Mouse (Mus musculus) stomach, embryonic 14.5 days (tissue): ENCODE data around the gene Hist1h2ab. TPM values are rescaled to one million over a fixed set of nuclear protein-coding genes. Genes with fewer than 3 reads are reported as not detected.
A peak's percentile ranks its signal among the peaks of the same experiment; 100 is the strongest.

Experiments
- ATAC-seq: fragments of 200-750 bp; cut with Nextera tagmentation; 2 replicates; pipeline ENCODE4 v1.8.0; 2017; ENCODE audit warnings: low read depth, moderate TSS enrichment; ENCODE audit not compliant: insufficient number of reproducible peaks, insufficient read depth, low FRiP score
- H3K27ac ChIP-seq: fragments of 300-500 bp; sonication (generic); 2 replicates; pipeline ENCODE4 v1.5.1; 2014; ENCODE audit warnings: mild to moderate bottlenecking, low read length, moderate library complexity, mixed read lengths
- H3K27me3 ChIP-seq: fragments of 300-500 bp; sonication (generic); 2 replicates; pipeline ENCODE4 v1.6.1; 2014; ENCODE audit warnings: low read length, control low read depth, mixed read lengths; ENCODE audit not compliant: control insufficient read depth, insufficient read depth
- H3K36me3 ChIP-seq: fragments of 300-500 bp; sonication (generic); 2 replicates; pipeline ENCODE4 v1.6.1; 2014; ENCODE audit warnings: mild to moderate bottlenecking, control low read depth, low read length, moderate library complexity, mixed read lengths; ENCODE audit not compliant: control insufficient read depth, insufficient read depth
- H3K4me1 ChIP-seq: fragments of 300-500 bp; sonication (generic); 2 replicates; pipeline ENCODE4 v1.6.1; 2014; ENCODE audit warnings: low read length, control low read depth, mixed read lengths; ENCODE audit not compliant: control insufficient read depth, insufficient read depth
- H3K4me2 ChIP-seq: fragments of 300-500 bp; sonication (generic); replicated peaks from 2 replicates; pipeline ENCODE4 v1.6.1; 2014; ENCODE audit warnings: low read depth, low read length, control low read depth
- H3K4me3 ChIP-seq: fragments of 300-500 bp; sonication (generic); 2 replicates; pipeline ENCODE4 v1.5.1; 2014; ENCODE audit warnings: low read depth, low read length, control low read depth
- H3K9ac ChIP-seq: fragments of 300-500 bp; sonication (generic); replicated peaks from 2 replicates; pipeline ENCODE4 v1.6.1; 2014; ENCODE audit warnings: low read depth, mild to moderate bottlenecking, control low read depth, low read length, moderate library complexity, mixed read lengths
- H3K9me3 ChIP-seq: fragments of 300-500 bp; sonication (generic); 2 replicates; pipeline ENCODE4 v1.6.1; 2016; ENCODE audit warnings: low read depth, low read length, control low read depth; ENCODE audit not compliant: control insufficient read depth
- WGBS: fragments of 180-500 bp; shearing (Covaris S2); extraction: QIAGEN DNeasy Blood & Tissue Kit; methylation state at CpG from one replicate; pipeline ENCODE4 v1.1.7; 2014; 5-methylcytosine and 5-hydroxymethylcytosine counted together
- polyA plus RNA-seq: library from polyadenylated mRNA; unstranded; fragments of >200 nt; fragmentation: Nextera tagmentation; extraction: Ambion mirVana; gene quantifications from 2 replicates; pipeline ENCODE4 v1.2.1, GENCODE M21; 2014

Hist1h2ab gene
- polyA plus RNA-seq, 1 experiment from 2014 or later = 50.2 TPM

DNA sequence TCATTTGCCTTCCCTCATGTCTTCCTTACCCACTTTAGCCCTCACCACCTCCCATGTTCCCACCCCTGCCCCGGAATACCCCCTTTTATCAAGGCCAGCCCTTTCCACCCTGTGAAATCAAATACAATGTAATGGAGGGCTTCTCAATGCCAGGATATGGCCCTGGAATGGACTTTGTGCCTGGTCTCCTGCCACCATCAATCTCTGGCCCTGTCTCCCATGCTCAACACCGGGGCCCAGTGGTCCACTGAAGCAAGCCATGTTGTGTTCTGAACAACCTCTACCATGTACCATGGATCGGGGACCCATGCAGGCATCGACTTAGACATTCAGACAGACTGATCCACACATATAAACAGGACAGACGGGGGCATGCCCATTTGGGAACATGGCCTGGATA is 21.2 kb upstream of the Hist1h2ab start:
- 91% methylated on average over 5 of the region's 5 CpGs for WGBS
- Histone ChIP-seq H3K9me3 (no peaks in the 10 kb centered on the region), H3K4me1 (no peaks in the 10 kb centered on the region)

DNA sequence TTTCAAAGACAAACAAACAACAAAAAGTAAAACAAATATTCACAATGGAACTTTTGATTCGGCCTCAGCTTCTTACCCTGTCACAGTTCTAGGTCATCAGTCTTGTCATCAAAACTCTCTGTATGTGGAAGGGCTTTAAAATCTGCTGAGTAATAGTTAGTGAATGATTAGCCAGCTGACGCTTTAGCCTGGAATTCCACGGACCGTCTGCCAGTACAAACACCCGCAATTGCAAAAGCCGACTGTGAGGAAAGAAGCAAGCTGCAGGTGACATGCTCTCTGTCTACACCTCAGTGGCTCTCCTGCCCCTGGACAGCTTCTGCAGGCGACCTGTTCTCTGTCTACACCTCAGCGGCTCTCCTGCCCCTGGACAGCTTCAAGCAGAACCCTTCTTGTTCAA is 20.4 kb upstream of the Hist1h2ab start:
- Histone ChIP-seq H3K9ac (no peak overlapping the region), H3K27me3 (no peaks in the 10 kb centered on the region), H3K4me3 (no peak overlapping the region), H3K27ac (no peak overlapping the region), H3K4me2 (no peak overlapping the region), H3K4me1 (no peaks in the 10 kb centered on the region), H3K9me3 (no peaks in the 10 kb centered on the region), H3K36me3 (no peaks in the 10 kb centered on the region)
- 20% methylated on average over 8 of the region's 8 CpGs for WGBS
- peak; percentile 83 for ATAC-seq

More for the DNA sequence above, 21.2 kb upstream of the Hist1h2ab start:
- H3K4me2 ChIP-seq = no peak overlapping the region
- no peak overlapping the region for H3K9ac ChIP-seq
- H3K27me3 ChIP-seq = no peaks in the 10 kb centered on the region
- H3K36me3 ChIP-seq = no peaks in the 10 kb centered on the region
- no peak for ATAC-seq
- H3K27ac ChIP-seq = no peak overlapping the region
- no peak overlapping the region for H3K4me3 ChIP-seq

DNA sequence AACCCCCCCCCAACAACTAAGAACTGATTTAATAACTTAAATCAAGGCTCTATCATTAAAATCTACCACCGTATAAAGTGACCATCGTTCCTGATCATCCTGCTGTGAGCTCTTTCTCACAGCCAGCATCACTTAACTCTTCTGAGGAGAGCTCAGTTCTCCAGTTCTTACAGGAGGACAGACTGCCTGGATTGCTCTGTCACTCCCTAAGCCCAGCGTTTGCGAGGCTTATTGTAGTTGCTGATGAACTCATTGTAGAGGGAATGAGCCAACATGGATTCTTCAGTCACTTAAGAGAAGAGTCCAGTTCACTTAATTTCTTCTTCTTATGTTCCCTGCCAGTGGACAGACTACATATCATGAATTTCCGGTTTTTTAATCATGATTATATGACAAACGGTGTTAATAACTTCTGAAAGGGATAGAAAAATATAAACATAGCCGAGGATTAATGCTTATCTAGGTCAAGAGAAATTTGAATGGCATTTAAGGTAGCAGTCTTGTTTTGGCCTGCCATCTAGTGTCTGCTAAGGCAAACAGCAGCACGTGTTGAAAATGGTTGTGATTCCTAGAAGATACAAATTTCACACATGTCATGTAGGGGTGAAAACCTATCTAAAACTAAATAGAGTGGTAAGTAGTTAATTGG is 18.6 kb upstream of the Hist1h2ab start:
- H3K4me3 ChIP-seq = no peak overlapping the region
- no peak overlapping the region for H3K4me2 ChIP-seq
- H3K27ac ChIP-seq = no peak overlapping the region
- no peaks in the 10 kb centered on the region for H3K36me3 ChIP-seq
- no peaks in the 10 kb centered on the region for H3K4me1 ChIP-seq
- H3K9ac ChIP-seq = no peak overlapping the region
- no peaks in the 10 kb centered on the region for H3K9me3 ChIP-seq
- 23% methylated on average over 8 of the region's 8 CpGs for WGBS
- H3K27me3 ChIP-seq = no peaks in the 10 kb centered on the region
- no peak for ATAC-seq

DNA sequence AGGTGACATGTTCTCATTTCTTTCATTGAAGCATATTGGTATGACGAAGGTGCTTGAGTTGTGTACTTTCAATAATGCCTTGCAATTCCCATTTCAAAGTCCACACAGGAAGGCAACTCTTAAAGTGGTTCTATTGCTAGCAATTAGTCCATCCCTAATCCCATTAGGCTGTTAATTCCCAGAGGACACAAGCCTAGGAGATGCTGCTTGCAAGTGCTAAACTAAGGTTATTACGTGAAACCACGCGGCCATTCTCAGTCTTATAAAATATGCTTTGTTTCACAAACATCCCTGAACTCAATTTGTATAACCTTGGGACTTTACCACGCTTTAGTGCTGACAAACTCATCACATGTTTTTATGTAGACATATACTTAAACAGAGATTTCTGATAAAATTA is 13.8 kb upstream of the Hist1h2ab start:
- Histone ChIP-seq H3K36me3 (no peaks in the 10 kb centered on the region), H3K4me1 (peaks cover 17% of the 10 kb centered on the region; the same call in 1 of the 2 replicates), H3K4me2 (no peak overlapping the region), H3K27ac (no peak overlapping the region; the same call in 1 of the 2 replicates), H3K27me3 (no peaks in the 10 kb centered on the region), H3K9me3 (no peaks in the 10 kb centered on the region), H3K9ac (no peak overlapping the region), H3K4me3 (no peak overlapping the region)
- no peak for ATAC-seq
- WGBS = 89% methylated on average over 5 of the region's 5 CpGs

DNA sequence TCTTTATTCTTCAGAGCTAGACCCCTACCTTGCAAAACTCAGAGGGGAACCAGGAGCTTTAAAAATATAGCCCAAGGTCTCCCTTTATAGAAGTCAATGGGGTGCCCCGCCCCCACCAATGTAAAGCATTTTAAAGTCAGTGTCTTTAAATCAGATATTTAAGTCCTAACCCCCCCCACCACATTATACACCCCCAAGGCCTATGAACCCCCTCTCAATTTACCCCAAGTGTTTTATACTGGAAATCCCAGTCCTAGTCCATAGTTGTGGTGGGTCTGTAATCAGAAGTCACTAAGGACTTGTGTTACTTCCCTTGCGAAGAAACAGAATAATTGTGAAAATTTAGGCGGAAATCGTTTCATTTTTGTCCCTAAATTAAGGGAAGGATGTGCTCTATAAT is 12.9 kb upstream of the Hist1h2ab start:
- Histone ChIP-seq H3K9ac (peak overlapping the region; percentile 92; the same call in 1 of the 2 replicates), H3K4me3 (peak overlapping the region; percentile 63)
- no peak for ATAC-seq

DNA sequence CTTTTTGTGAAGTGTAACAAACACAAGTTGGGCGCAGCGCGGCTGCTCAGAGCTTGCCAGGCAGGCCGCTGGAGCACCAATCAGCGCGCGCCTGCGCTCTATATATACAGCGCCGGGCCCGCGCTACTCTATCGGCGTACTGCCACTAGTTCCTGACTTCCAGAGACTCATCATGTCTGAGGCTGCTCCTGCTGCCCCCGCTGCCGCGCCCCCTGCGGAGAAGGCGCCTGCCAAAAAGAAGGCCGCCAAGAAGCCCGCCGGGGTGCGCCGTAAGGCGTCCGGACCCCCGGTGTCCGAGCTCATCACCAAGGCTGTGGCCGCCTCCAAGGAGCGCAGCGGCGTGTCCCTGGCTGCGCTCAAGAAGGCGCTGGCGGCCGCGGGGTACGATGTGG is 12.3 kb upstream of the Hist1h2ab start, which contains the start of gene Hist1h1c:
Hist1h1c (plus strand) TSS at position 132 of the 392 bp plus-strand sequence.
- WGBS = under 1% methylated on average over 35 of the region's 38 CpGs
- ATAC-seq = peak; percentile 93
- H3K36me3 ChIP-seq = no peaks in the 10 kb centered on the region
- no peaks in the 10 kb centered on the region for H3K9me3 ChIP-seq
- H3K4me2 ChIP-seq = peak within 1 kb of the TSS; percentile 91
- H3K9ac ChIP-seq = peak within 1 kb of the TSS; percentile 92
- H3K27ac ChIP-seq = peak within 1 kb of the TSS; percentile 99
- peaks cover 17% of the 10 kb centered on the region; the same call in 1 of the 2 replicates for H3K4me1 ChIP-seq
- H3K4me3 ChIP-seq = peak within 1 kb of the TSS; percentile 63
- no peaks in the 10 kb centered on the region for H3K27me3 ChIP-seq

More for the DNA sequence above, 12.9 kb upstream of the Hist1h2ab start:
- Histone ChIP-seq H3K27me3 (no peaks in the 10 kb centered on the region), H3K9me3 (no peaks in the 10 kb centered on the region), H3K36me3 (no peaks in the 10 kb centered on the region), H3K4me1 (peaks cover 17% of the 10 kb centered on the region; the same call in 1 of the 2 replicates), H3K4me2 (peak overlapping the region; percentile 91), H3K27ac (peak overlapping the region; percentile 99)
- 24% methylated on average over 4 of the region's 4 CpGs for WGBS

DNA sequence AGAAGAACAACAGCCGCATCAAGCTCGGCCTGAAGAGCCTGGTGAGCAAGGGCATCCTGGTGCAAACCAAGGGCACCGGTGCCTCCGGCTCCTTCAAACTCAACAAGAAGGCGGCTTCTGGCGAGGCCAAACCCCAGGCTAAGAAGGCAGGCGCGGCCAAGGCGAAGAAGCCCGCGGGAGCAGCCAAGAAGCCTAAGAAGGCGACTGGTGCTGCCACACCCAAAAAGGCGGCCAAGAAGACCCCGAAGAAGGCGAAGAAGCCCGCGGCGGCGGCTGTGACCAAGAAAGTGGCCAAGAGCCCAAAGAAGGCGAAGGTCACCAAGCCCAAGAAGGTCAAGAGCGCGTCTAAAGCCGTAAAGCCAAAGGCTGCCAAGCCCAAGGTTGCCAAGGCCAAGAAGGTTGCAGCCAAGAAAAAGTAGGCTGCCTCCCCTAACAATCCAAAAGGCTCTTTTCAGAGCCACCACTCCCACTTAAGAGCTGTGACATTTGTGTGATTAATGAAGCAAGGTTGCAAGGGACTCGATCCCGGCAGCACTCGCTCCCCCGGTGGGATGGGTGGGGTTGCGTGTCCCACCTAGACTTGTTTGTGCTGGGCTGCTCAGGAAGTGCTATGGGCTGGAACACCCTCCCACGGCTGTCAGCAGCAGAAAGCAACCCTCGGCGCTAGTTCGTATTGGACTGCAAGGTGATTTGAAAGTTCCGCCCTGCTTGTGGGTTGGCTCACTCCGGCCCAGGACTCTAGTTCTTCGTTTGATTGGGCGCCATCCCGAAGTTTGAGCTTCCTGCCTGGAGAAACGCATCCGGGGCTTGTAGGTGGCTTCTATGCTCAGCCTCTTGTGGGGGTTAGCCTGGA is 11.6 kb upstream of the Hist1h2ab start:
- peak; percentile 92 for ATAC-seq
- Histone ChIP-seq H3K9ac (peak overlapping the region; percentile 92), H3K4me1 (peaks cover 17% of the 10 kb centered on the region; the same call in 1 of the 2 replicates), H3K4me2 (peak overlapping the region; percentile 91), H3K9me3 (no peaks in the 10 kb centered on the region), H3K27ac (peak overlapping the region; percentile 99), H3K4me3 (peak overlapping the region; percentile 63), H3K27me3 (no peaks in the 10 kb centered on the region), H3K36me3 (no peaks in the 10 kb centered on the region)
- under 1% methylated on average over 39 of the region's 39 CpGs for WGBS

DNA sequence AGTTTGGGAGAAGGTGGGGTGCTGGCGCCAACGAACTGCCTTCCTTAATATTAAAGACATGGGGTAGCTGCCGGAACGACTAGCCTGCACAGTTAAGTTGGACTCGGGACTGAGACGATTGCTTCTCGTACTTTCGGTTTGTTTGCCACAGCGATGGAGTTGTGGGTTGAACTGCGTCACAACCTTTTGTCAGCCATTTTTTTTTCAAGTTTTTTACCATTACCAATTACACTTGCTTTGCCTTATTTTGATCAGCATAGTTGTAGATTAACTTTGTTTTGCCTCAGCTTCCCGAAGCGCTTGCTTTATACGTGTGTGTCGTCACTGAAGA is 11.0 kb upstream of the Hist1h2ab start:
- Histone ChIP-seq H3K9me3 (no peaks in the 10 kb centered on the region), H3K4me2 (peak overlapping the region; percentile 91), H3K9ac (peak overlapping the region; percentile 92), H3K4me1 (peaks cover 17% of the 10 kb centered on the region; the same call in 1 of the 2 replicates), H3K27me3 (no peaks in the 10 kb centered on the region), H3K27ac (peak overlapping the region; percentile 99), H3K36me3 (no peaks in the 10 kb centered on the region), H3K4me3 (peak overlapping the region; percentile 63)
- ATAC-seq = no peak; the same call in 1 of the 2 replicates
- under 1% methylated on average over 14 of the region's 14 CpGs for WGBS
